Mouse (Mus musculus) heart, embryonic 11.5 days (tissue): ENCODE results near the gene Slc22a15. TPM values are rescaled to one million over a fixed set of nuclear protein-coding genes. Genes with fewer than 3 reads are reported as not detected.
A peak's percentile ranks its signal among the peaks of the same experiment; 100 is the strongest.

ENCODE experiments used
- ATAC-seq: fragments of 200-750 bp; cut with Nextera tagmentation; replicated peaks from 2 replicates; pipeline ENCODE4 v1.8.0; 2017; ENCODE audit warnings: moderate library complexity; ENCODE audit not compliant: insufficient number of reproducible peaks, low FRiP score, low TSS enrichment
- H3K27ac ChIP-seq: fragments of 300-500 bp; sonication (generic); 2 replicates; pipeline ENCODE4 v1.5.1; 2014; ENCODE audit warnings: mild to moderate bottlenecking, low read depth, low read length
- H3K27me3 ChIP-seq: fragments of 300-500 bp; sonication (generic); 2 replicates; pipeline ENCODE4 v1.6.1; 2014; ENCODE audit warnings: mild to moderate bottlenecking, low read length, mixed read lengths; ENCODE audit not compliant: control insufficient read depth, insufficient read depth
- H3K36me3 ChIP-seq: fragments of 300-500 bp; sonication (generic); 2 replicates; pipeline ENCODE4 v1.6.1; 2014; ENCODE audit warnings: mild to moderate bottlenecking, low read length, moderate library complexity, mixed read lengths; ENCODE audit not compliant: control insufficient read depth, insufficient read depth
- H3K4me1 ChIP-seq: fragments of 300-500 bp; sonication (generic); 2 replicates; pipeline ENCODE4 v1.6.1; 2014; ENCODE audit warnings: low read length; ENCODE audit not compliant: control insufficient read depth, insufficient read depth
- H3K4me2 ChIP-seq: fragments of 300-500 bp; sonication (generic); 2 replicates; pipeline ENCODE4 v1.6.1; 2014; ENCODE audit warnings: mild to moderate bottlenecking, moderate library complexity
- H3K4me3 ChIP-seq: fragments of 300-500 bp; sonication (generic); 2 replicates; pipeline ENCODE4 v1.5.1; 2014; ENCODE audit warnings: low read depth, low read length
- H3K9ac ChIP-seq: fragments of 300-500 bp; sonication (generic); 2 replicates; pipeline ENCODE4 v1.6.1; 2014; ENCODE audit warnings: mild to moderate bottlenecking, low read depth, low read length, moderate library complexity
- H3K9me3 ChIP-seq: fragments of 300-500 bp; sonication (generic); replicated peaks from 2 replicates; pipeline ENCODE4 v1.6.1; 2016; ENCODE audit warnings: low read length; ENCODE audit not compliant: control insufficient read depth
- WGBS: fragments of 180-500 bp; shearing (Covaris S2); extraction: QIAGEN DNeasy Blood & Tissue Kit; methylation state at CpG from one replicate; pipeline ENCODE4 v1.1.7; 2014; ENCODE audit not compliant: insufficient replicate concordance; 5-methylcytosine and 5-hydroxymethylcytosine counted together
- polyA plus RNA-seq: library from polyadenylated mRNA; unstranded; fragments of >200 nt; fragmentation: Nextera tagmentation; extraction: Ambion mirVana; gene quantifications from 2 replicates; pipeline ENCODE4 v1.2.1, GENCODE M21; 2014

Slc22a15 gene
- polyA plus RNA-seq, 1 experiment from 2014 or later = 7.3 TPM

DNA sequence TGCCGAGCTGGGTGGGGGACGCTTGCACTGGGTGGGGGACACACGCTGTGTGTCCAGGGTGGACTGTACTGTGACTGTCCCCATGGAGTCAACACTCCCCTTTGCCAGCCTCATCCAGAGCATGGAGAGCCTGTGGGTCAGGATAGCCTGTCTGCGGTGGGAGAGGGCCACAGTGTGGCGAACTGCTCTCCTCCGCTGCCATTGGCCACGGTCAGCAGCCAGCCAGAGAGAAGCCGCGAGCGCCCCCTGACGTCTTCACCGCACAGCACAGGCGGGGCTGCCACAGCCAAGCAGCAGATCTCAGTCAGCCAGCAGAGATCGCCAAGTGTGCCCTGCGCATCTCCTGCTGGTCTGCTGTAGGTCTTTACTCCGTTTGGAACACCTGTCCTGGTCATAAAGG is 118.1 kb downstream of the Slc22a15 start:
- H3K4me2 ChIP-seq = peak overlapping the region; percentile 35; the same call in 1 of the 2 replicates
- 5% methylated on average over 16 of the region's 16 CpGs for WGBS
- no peak overlapping the region; the same call in 1 of the 2 replicates for H3K9ac ChIP-seq
- peak; percentile 75 for ATAC-seq
- H3K36me3 ChIP-seq = no peaks in the 10 kb centered on the region
- no peaks in the 10 kb centered on the region for H3K9me3 ChIP-seq
- H3K4me3 ChIP-seq = no peak overlapping the region
- H3K4me1 ChIP-seq = peaks cover 44% of the 10 kb centered on the region
- H3K27ac ChIP-seq = peak overlapping the region; percentile 97
- H3K27me3 ChIP-seq = no peaks in the 10 kb centered on the region

Other genes with a start within 250 kb of the Slc22a15 start
- gene Mab21l3, start 75.5 kb downstream of the Slc22a15 start, polyA plus RNA-seq = 0.11 and 0.25 TPM in 2 replicates
- 0.06 and 0.25 TPM in 2 replicates for gene Nhlh2, start 85.6 kb upstream of the Slc22a15 start, polyA plus RNA-seq
- gene Casq2, start 162.0 kb upstream of the Slc22a15 start, polyA plus RNA-seq = 33.8 and 39.7 TPM in 2 replicates